Mouse (Mus musculus): ENCODE measurements around the gene Vwa8. TPM values are rescaled to one million over a fixed set of nuclear protein-coding genes. Genes with fewer than 3 reads are reported as not detected.

The Vwa8 gene
- total RNA-seq, 2 experiments from 2014 or later: 4.3 to 6.9 TPM

DNA sequence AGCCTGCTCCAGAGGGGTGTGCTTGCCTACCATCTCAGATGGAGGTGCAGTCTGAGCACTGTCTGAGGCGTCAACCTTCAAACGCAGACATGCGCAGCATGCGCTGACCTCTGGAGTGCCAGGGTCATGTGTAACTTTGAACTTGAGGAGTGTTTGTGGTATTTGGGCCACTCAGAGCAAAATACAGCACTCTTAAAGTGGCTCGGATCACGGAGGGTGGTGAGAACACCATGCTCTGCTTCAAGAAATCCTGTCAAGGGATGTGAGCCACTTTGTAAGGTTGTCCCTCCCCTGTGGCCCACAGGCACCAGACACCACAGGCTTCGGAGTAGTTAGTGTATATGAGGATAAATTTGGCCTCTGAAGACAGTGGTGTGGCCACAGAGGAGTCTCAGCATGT is 356.0 kb downstream of the Vwa8 start:
- no peak for ATAC-seq (replicated peaks; ENCODE audit: low FRiP score, poor library complexity, severe bottlenecking)

DNA sequence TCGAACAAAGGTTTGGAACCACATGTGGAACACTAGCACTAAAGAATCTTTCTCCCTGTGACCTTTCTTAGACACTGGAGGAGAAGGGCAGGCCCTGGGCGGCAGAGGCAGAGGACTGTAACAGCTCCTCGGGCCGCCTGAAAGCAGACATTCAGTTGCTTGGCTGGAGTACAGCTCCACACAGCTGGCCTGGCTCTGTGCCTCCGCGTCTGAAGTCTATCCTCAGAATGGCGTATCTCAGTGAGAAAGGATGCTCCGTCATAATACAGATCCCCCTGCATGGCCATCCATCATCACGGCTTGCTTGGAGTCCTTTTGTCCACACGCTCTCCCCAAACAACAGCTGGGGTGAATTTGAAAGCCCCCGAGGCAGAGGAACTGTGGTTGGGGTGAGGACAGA is 357.4 kb downstream of the Vwa8 start:
- no peak for ATAC-seq (replicated peaks; ENCODE audit: low FRiP score, poor library complexity, severe bottlenecking)

DNA sequence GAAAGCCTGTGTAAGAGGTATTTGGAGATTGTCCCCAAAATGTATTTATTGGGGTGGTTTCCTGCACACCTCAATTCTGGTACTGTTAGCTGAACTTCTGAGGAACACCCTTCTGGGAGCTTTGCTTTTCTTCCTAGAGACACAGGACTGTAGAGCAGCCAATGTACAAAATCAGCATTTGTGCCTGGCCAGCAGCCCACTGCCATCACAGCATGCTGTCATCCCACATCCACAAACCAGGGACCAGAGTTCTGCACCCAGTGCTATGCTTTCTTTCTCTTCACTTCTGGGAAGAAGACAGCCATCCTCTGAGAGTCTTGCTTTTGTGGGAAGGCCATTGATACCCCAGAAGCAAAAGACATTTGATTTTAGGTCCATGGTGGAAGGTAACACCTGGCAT is 359.6 kb downstream of the Vwa8 start:
- no peak for ATAC-seq (replicated peaks; ENCODE audit: low FRiP score, poor library complexity, severe bottlenecking)

DNA sequence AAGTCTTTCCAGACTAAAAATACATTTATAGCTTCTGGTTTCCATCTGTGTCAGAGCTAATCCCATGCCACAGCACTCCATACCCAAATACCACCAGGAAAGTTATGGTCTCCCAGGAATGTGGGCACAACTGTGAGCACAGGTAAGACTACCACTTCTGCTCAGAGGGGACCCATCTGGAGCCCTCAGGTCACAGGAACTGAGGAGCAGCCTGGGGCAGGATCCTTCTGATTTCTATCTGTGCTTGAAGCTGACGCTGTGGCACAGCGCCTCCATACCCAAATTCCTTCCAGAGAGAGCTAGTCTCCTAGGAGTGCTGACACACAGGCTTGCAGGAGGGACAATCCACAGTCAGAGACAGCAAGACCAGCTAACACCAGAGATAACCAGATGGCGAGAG is 361.0 kb downstream of the Vwa8 start:
- ATAC-seq (replicated peaks; ENCODE audit: low FRiP score, poor library complexity, severe bottlenecking): no peak

DNA sequence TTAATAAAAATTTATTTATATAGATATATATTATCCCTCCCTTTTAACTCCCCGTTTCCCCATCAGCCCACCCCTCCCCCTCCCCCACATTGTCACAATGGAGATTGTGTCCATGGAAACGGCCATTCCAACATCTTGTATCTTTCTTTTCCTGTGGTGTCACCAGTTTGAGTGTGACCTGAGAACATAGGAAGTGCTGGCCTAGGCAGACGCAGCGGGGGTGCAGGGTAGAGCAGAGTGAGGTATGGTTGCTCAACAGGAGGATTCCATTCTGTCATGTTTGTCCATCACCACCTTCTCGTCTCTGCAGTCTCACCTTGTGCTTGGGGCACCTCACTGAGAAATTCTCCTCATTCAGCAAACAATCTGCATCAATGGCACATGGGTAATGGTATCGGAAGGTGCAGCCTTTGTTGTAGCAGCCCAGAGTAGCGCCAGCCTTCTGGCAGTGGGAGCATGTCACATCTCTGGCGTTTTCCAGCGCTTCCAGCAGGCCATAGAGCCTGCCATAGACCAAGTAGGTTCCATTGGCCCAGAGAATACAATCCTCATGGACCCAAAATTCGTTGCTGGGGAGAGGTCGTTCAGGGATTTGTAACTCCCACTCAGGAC is 363.6 kb downstream of the Vwa8 start:
- ATAC-seq (replicated peaks; ENCODE audit: low FRiP score, poor library complexity, severe bottlenecking): no peak

DNA sequence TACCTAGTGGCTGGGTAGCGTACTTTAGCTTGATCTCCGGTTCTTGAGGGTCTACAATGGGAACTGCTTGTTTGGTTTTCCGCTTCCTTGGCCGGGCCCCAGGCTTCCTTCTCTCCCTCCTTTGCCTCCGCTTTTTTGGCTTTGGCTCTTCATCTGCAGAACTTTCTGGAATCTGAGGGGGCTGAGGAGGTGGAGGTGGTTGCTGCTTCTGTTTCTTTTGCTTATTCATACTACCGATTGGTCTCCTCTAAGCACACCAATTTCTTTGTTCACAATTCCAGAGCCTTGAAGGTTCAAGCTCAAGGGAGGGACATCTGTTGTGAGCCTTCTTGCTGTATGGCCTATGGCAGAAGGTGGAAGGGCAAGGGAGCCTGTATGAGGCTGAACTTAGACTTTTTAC is 365.3 kb downstream of the Vwa8 start:
- no peak for ATAC-seq (replicated peaks; ENCODE audit: low FRiP score, poor library complexity, severe bottlenecking)

DNA sequence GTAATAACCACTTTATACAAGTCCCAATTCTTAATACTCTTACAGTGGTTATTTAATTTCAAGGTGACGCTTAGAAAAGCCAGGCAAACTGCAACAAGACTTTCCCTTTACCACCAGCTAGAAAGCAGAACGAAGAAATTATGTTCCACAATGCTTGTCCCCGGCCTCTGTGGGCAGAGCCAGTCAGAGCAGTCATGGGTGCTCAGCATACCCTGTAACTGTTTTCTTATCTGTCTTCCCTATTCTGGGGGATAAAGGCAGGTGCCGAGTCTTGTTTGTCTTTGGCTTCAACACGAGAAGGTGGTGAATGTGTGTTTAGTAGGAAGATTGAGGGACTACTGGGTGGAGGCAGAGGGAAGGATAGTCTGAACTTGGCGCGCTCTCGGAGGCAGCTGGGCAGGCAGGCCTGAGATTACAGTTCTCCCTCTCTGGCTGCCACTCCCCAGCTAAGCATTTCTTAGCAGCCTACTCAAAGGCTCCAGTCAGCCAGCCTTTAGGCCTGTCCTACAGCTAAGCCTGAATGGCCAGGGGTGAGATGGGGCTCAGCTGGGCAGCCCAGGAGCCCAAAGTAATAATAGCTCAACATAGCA is 365.9 kb downstream of the Vwa8 start:
- ATAC-seq (replicated peaks; ENCODE audit: low FRiP score, poor library complexity, severe bottlenecking): no peak

DNA sequence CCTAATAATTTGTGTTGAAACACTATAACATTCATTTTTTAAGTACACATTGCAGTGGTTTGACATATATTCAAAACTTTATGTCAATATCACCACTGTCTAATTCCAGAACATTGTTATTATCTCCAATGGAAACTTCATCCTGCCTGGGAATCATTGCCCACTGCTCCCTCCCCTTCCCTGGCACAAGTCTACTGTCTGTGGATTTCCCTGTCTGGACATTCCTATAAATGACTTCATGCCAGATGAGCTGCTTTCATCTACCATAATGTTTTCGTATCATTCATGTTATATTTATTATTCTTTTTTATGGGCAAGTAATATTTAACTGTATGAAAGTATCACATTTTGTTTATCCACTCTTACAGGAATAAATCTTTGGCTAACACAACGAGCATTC is 367.5 kb downstream of the Vwa8 start:
- no peak for ATAC-seq (replicated peaks; ENCODE audit: low FRiP score, poor library complexity, severe bottlenecking)

DNA sequence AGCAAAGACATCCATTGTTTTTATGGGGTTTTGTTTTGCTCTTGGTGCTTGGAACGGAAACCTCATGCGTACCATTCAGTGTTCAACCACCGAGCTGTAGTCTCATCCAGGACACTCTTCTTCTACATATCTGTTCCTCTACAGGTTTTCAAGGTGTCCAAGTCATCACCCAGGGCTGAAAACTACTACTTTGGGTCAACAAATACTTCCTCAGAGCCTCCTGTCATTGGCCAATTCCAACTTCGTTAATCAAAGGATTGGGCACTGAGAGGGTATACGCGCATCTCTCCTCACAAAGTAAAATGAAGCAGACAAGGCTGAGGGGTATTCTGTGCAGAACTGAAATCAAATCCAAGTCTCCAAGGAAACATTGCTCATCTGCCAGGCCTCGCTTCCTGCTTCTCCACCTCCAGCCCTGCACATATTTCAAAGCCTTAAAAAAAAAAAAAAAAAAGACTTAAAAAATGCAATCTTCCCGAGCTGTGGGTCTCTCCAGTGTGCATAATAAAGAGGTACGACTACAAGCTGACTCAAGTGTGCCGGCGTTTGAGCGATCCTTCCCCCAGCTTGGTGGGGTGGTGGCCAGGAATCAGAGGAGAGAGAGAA is 374.7 kb downstream of the Vwa8 start:
- ATAC-seq (replicated peaks; ENCODE audit: low FRiP score, poor library complexity, severe bottlenecking): no peak

DNA sequence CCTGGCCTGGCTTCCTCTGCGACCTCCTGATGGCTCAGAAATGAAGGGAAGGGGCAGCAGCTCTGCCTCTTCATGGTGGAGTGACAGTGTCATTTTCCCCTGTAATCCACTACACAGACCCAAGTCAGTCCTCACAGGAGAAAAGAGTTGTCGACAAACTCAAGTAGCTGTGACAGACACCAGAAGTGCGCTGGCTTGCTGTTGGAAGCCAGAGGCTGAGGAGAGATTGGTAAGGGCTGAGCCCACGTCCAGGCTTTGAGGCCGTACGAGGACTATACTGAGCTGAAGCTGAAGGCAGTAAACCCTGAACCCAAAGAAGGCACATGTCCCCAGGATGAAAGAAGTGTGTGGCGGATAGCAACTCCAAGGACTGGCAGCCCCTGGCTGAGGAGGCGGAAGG is 376.6 kb downstream of the Vwa8 start:
- ATAC-seq (replicated peaks; ENCODE audit: low FRiP score, poor library complexity, severe bottlenecking): no peak

DNA sequence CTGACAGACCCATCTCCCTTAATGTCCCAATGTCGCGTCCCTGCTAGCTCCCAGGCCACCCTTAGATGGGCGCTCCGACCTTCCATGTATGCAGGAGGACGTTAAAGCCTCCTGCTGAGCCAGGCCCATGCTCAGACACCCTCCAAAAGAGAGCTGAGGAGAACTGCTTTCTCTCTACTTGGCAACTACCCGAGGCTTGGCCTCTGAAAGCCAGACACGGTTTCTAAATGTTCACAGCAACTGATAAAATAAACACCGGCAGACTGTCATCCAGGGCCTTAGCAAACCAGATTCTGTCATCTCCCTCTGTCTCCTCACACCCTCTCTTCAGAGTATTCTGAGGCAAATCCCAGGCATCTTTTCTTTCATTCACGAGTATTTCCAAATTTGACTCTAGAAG is 377.2 kb downstream of the Vwa8 start:
- no peak for ATAC-seq (replicated peaks; ENCODE audit: low FRiP score, poor library complexity, severe bottlenecking)

DNA sequence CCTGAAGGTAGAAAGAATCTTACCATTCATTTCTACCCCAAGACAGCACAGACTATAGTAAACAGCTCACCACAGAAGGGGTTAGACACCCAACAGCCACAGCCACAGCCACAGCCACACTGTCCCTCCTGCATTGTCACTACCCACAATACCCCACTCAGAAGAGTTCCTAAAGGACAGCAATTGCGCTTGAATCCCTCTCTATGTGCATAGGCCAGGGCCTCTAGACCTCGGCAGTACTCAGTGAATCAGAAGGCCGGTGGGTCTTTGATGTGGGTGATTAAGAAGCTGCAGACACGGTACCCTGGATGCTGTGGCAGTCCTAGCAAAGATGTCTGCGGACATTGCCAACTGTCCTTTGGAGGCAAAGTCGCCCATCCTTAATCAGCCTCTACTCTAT is 377.9 kb downstream of the Vwa8 start:
- ATAC-seq (replicated peaks; ENCODE audit: low FRiP score, poor library complexity, severe bottlenecking): no peak

DNA sequence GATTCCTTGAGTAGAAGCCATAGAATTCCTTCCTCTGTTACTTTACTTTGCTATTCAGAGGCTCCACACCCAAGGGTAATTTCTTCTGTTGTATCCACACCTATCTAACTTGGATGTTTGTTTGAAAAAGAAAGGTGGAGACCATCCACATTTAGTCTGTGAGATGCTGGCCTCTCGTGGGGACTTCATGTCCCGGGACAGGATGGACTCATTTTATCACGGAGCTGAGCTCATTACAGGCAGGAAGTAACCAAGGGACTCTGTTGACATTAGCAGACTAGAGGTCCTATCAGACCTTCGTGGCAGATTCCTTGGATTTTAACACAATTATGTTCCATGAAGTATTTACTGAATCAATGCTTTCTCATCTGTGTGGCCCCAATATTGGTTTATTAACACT is 379.1 kb downstream of the Vwa8 start:
- ATAC-seq (replicated peaks; ENCODE audit: low FRiP score, poor library complexity, severe bottlenecking): no peak

DNA sequence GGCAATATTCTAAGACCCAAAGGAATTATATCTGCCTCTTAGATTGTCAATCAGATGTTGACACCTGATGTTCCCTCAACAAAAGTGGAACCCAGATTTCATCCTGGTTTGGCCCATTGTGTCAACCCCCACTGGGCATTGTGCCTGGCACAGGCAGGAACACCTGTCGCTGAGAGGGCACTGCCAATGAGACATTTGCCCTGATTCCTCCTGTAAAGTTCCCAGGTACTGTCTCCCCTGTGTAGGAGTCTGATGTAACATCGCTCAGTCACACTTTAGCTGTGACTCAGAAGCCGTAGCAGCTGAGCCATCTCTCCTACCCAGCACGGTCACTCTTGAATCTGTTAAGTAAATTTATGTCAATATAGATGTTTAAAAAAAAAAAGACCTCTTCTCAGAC is 382.8 kb downstream of the Vwa8 start:
- no peak for ATAC-seq (replicated peaks; ENCODE audit: low FRiP score, poor library complexity, severe bottlenecking)

DNA sequence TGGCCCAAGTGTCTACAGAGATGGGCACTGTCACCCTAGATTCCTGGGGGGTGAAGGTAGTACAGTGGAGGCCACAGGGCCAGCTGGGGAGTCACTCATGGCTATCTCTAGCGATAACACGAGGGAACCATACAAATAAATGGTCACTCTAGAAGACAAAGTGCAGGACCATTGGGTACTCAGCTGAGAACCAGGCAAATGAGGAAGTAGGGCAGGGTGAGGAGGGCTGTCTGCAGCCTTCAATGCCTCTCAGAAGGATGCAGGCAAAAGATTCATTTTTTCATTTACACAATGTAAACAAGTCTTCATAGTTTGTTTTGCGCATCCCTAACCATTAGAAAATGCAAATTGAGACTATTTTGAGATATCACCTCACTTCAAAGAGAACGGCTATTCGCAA is 384.8 kb downstream of the Vwa8 start:
- ATAC-seq (replicated peaks; ENCODE audit: low FRiP score, poor library complexity, severe bottlenecking): no peak

DNA sequence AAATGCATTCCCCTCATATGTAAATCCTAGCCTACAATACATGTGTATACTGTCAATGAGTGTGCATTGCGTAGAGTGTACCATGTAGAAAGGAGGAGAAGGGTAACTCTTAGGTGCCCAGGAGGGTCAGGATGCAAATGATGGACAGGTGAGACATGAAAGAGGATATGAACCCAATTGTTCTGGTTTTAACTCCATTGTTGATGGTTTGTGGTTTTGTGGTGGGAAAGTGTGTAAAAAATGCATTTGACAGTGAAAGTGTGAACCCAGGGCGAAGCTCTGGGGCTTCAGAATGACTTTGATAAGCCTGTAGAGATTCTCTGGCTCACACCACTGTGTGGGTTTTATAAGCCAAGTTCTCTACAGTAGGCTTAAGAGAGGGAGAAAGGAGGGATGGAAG is 385.7 kb downstream of the Vwa8 start:
- ATAC-seq (replicated peaks; ENCODE audit: low FRiP score, poor library complexity, severe bottlenecking): no peak

DNA sequence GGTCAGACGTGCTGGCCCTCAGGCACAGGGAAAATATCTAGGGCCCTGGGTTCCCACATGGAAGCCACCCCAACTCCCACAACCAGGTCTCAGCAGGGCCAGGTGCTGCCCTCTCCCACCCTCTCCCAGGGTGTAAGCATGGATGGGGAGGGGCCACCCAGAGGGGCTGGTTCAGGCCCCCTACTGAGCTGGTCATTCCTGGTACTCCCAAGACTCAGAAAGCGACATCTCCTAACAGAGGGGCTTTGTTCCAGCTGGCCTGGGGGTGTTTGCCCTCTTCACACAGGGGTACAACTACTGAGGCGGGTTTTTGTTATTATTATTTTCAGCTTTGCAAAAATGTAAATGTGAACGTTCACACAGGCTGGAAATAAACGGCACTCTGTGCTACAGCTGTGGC is 386.3 kb downstream of the Vwa8 start:
- no peak for ATAC-seq (replicated peaks; ENCODE audit: low FRiP score, poor library complexity, severe bottlenecking)

DNA sequence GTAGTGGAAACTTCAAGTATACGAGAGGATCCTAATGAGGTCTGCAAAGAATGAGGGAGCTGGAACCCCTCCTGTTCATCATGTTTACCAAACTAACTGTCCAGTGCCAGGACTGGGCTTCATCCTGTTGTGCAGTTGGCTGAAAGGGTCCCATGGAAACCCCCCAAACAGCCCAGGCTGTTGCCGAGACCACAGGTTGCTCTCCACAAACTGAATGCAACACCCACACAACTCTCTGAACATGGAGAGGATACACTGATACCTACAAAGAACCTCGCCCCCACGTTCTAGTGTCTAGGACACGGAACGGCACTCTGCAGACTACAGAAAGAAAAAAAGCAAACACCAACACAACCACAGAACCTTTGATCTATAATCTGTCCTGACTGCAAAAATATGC is 387.4 kb downstream of the Vwa8 start:
- no peak for ATAC-seq (replicated peaks; ENCODE audit: low FRiP score, poor library complexity, severe bottlenecking)

DNA sequence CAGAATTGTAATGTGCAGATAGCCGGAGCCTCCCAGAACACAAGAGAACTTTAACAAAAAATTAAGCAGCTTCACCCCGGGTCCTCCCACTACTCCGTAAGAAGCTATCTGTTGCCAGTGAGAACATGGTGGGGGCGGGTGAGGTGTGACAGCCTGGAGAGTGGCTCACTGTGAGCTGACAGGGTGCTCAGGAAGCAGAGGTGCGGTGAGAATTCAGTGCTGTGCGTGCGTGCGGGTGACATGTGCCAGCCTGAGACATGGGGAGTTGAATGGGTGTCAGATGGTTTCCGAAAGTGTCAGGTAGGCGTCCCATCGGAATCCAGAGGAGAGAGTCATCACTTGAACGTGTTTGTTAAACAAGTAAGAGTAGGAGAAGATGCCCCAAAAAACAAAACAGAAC is 390.6 kb downstream of the Vwa8 start:
- no peak for ATAC-seq (replicated peaks; ENCODE audit: low FRiP score, poor library complexity, severe bottlenecking)

DNA sequence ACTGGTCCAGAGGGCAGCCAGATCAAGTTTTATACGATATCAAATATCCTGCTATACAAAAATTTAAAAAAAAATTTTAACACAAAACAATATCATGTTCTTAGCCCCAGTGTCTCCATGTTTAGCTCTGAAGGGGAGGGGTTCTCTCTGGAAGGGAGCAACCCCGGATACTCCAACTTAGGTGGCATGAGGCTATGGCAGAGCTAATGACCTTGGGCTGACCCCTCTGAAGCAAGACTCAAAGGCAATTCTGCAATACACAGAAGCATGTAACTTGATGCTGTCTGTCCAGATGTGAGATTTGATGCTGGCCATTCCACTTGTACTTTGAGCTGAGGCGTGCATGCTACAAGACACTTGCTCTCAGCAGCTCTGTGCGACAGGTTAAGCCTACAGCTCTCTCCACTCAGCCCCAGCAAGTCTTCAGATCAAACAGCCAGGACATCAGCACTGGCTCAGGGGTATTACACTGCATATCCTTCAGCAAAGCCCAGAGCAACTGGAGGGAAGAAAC is 392.3 kb downstream of the Vwa8 start:
- ATAC-seq (replicated peaks; ENCODE audit: low FRiP score, poor library complexity, severe bottlenecking): no peak

DNA sequence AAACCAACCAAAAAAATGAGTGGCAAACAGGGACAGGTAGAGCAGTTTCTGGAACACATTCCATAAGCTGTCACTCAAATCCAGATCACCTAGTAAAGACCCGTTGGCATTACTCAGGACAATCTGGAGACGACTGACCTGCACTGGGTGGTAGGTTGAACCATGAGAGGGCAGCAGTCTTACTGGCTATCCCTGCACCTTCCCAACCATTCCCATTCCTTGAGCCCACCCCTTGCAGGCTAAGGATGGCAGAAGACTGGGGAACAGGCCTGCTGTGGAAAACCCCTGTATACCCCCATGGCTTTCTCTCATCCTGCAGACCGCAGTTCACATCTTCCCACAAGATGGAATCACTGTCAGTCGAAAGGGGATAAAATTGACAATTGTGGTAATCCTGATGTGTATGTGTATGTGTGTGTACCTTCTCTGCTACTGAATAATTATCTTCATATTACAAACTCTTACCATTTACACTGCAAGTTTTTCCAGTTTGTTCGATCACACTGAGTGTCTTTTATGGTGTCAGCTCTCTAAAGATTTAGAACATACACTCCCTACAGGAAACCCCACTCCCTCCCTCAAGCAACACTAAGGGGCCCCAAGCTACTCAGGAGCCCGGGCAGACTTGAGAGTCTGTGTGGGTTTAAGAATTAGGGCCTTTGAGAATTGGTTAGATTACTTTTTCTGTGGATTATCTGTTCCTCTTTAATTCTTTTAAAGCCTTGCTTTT is 393.0 kb downstream of the Vwa8 start:
- no peak for ATAC-seq (replicated peaks; ENCODE audit: low FRiP score, poor library complexity, severe bottlenecking)
